Mouse (Mus musculus): ENCODE measurements around the gene Celf2.

- no peak for TF ChIP-seq POLR2A (IDR thresholded peaks at IDR 0.05; ENCODE audit: control insufficient read depth, low read depth, low read length)
- TF ChIP-seq CTCF (IDR thresholded peaks at IDR 0.05; ENCODE audit: control insufficient read depth, insufficient read depth, insufficient replicate concordance, low read depth, low read length), result no peak
Observed at GRCm38 (mm10) chr2:7519473-7519872, 10.1 kb upstream of the Celf2 start.
